Mouse (Mus musculus) layer of hippocampus, adult 18-20 months (tissue): Measurements from ENCODE around the gene Dysf. TPM values are rescaled to one million over a fixed set of nuclear protein-coding genes. Genes with fewer than 3 reads are reported as not detected.

ENCODE experiments used
- DNase-seq, 2 experiments: peaks; one replicate each; pipeline ENCODE4 v3.0.0; 2022; ENCODE audit warnings: low spot score in 2 of 2
- total RNA-seq, 2 experiments: library from RNA; stranded (reverse); gene quantifications; 2 replicates each; pipeline ENCODE4 v1.2.3; 2021

Dysf gene
- total RNA-seq, 2 experiments from 2014 or later: 1.5 to 2.9 TPM

DNA sequence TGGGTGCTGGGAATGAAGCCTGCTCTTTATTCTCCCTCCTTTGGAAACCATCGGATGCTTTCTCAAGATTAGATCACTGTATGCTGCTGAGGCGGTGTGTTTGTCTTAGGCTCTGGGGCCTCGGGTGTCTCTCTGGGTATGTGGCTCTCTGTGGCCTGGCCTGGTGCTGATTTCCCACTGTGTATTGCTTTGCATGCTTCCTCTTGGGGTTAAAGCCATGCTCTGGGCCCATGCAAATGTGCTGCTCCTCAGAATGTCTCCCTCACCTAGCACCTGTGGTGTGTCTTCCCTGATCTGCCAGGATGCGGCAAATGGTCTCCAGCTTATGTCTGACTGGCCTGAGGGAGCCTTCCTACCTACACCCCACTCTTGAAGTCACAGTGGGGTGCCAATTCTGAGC lies 41.8 kb downstream of the Dysf start:
- no peak for DNase-seq

DNA sequence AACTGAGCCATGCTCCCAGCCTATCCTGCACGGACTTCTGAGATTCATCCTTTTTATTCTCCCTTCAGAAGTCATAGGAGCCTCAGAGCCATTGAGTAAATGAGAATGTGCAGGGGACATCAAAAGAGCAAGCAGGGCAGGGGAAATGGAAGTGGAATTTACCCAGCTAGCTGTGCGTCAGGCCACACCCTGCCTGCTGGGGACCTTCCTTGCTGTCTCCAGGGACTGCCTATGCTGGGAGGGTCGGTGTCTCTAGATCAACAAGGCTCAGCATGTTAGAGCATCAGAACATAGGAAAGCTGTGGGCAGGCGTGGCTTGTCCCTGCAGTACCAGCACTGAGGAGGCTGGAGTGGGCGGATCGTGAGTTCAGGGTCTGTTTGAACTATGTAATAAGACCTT lies 42.6 kb downstream of the Dysf start:
- DNase-seq: no peak

GRCm38 (mm10) chr6:84053874-84054530 lies 45.6 kb downstream of the Dysf start:
- DNase-seq: no peak

DNA sequence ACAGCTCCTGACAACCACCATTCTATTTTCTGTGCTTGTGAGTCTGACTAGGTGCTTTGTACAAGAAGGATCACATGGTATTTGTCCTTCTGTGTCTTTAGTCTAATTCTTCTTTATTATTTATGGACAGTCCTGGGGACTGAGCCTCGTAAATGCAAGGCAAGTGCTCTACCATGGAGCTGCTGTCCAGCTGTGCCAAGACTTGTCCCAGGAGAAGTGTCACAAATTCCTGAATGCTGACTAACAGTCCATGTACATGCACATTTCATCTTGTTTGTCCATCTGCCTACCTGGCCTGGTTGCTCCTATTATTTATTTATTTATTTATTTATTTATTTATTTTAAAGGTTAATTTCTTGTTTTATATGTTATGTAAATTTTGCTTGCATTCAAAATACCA lies 47.2 kb downstream of the Dysf start:
- no peak for DNase-seq

GRCm38 (mm10) chr6:84057216-84057615 lies 48.8 kb downstream of the Dysf start:
- DNase-seq: no peak

DNA sequence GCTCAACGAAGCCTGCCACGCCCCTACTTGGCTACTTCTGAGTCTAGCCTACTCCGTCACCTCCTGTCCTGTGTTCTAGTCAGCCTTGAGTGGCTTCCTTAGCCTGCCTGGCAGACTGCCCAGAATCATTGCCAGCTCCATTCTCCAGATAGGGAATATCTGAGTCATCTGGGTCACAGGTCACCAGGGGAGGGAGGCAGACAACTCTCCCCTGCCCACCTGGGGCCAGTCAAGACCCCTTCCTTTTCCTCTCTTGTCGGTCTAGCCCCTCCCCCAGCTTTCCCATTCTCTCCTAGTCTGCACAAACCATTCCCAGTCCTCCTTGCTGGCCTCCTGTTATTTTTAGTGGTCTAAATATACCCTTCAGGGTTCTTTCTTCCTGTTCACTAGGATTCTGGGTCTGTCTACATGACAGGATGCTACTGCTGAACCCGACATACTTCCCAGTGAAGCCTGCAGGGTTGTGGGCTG lies 50.3 kb downstream of the Dysf start:
- no peak for DNase-seq

DNA sequence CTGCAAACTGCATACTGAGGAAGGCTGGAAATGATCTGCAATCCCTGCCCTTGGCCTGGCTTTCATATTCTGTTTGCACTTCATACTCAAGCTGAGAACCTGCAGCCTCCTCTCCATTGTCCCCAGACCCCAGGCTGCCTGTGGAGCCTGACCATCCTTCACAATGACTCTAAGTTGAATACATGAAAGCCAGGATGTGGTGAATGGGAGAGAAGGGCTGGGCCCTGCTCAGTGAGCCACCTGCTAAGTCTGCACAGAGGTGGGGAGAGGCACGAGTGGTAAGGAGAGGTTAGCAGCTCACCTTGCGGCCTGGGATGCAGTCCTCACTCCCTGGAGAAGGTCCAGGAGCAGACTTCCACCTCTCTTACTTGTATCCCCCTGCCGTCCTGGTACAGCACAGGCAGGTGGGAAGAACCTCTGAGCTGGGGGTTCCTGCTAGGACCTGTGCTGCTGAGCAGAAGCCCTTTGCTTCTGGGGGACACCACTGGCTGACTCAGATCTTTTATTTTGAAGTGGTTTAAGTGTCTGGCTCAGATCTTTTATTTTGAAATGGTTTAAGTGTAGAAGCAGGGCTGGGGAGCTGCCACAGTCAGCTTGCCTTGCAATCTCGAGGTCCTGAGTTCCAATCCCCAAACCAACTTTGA lies 51.5 kb downstream of the Dysf start:
- DNase-seq: no peak

- peak; percentile 19 to 78 for DNase-seq
Observed at GRCm38 (mm10) chr6:84061328-84061727, 52.9 kb downstream of the Dysf start.

DNA sequence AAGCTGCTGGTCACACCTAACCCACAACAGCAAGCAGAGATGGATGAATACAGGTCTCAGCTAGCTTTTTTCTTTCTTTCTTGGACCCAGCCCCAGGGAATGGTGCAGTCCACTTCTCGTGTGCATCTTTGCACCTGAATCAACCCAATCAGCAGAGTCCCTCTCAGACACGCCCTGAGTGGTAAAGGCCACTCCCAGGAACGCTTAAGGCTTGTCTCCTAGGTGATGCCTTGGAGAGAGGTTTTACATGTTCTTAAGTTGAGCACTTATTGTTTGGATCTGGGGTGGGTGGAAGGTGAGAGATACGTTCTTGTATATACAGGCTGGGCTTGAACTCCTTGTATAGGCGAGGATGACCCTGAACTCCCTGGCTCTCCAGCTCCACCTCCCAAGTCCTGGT lies 54.2 kb downstream of the Dysf start:
- no peak for DNase-seq

DNA sequence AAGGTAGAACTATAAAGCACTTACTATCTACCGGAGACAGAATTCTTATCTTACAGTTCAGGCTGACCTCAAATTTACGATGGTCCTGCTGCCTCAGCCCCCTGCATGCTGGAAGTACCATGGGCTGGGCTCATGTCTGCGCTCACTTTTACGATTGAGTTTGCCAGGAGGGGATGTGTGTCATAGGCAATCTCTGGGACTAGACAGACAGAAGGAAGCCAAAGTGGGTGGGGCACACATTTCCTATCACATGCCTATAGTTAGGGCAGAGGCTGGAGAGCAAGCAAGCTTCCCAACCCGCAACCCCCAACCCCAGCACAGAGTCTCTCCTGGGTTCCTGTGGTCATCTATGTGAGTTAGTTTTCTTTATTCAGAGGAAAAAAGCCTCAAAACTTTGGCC lies 59.8 kb downstream of the Dysf start:
- DNase-seq: no peak

DNA sequence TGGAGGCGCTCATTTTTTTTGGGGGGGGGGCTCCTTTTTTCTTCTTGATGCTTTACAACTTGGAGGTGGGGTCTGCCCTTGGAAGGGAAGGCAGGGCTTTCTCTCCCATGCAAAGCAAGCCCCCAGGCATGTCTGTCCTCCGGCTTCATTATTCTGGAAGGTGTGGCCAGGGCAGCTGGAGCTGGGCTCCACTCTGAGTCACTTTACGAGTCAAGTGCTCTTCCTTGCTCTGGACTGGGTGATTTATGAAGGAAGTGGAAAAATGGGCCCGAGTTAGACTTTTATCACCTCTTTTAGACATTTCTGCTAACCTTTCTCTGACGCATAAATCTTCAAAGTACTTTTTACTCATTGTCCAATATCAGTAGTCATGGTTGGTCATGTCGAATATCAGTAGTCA lies 61.9 kb downstream of the Dysf start:
- no peak for DNase-seq

DNA sequence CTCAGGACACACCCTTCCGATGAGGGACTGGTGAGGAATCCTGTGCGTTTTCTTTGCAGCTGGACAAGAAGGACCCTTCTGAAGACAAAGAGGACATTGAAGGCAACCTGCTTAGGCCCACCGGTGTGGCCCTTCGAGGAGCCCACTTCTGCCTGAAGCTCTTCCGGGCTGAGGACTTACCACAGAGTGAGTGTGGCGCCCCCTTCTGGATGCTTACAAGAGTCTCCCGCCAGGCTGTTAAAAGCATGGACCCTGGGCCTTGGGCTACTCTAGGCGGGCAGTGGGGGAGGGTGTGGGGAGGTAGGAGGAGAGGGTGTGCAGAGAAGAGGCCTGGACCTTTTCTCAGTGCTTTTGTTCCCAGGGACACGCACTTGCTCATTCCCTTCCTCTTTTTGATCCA lies 64.2 kb downstream of the Dysf start:
- no peak for DNase-seq

GRCm38 (mm10) chr6:84078172-84078571 lies 69.8 kb downstream of the Dysf start:
- DNase-seq: no peak

DNA sequence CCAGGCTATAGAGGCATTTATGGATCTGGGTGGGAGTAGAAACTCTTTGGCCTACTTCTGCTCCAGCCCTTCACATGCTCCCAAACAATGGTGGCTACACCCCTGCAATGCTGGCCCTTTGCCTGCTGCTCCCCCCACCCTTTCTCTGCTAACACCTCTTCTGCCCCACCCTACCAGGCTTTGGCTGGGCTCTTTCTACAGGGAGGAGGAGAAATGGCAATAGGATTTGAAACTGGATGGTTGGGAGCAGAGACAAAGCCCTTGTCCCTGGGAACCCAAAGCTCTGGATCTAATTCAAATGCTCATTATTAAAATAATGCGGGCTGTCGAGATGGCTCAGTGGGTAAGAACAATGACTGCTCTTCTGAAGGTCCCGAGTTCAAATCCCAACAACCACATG lies 72.2 kb downstream of the Dysf start:
- no peak for DNase-seq

DNA sequence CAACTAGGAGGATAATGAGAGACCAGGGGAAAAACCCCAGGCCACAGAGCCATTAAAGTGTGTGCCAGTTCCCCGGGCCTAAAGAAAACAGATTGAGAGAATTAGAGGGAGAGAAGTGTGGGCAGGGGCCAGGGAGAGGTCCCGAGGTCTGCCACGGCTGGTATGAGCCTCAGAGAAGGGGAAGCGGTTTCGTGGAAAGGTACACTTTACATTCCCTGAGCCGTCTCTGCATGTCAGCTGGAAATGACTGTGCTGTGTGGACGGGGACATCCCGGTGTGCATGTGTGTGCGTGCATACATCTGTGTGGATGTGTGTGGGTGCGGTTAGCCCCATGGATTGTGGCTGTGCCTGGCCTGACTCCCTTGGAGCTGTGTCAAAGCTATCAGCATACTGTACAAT lies 76.4 kb downstream of the Dysf start:
- no peak for DNase-seq

DNA sequence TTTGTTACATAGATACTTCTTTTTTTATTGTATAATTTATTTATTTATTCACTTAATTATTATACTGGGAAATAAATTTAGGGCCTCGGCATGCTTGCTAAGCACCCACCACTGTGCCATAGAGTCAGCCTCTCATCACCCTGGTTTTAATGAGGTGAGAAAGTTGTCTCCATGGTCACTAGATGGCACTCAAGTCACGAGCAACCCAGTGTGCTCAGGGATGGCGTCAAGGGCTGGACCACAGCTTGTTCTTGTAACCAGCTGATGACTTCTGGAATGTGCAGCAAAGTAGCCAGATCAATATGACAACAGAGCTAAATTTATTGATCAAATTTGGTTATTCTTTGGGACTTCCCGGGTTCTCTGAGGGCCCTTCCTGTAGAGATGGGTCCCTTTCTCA lies 85.1 kb downstream of the Dysf start:
- DNase-seq: peak in 1 of 2 experiments; percentile 46

- no peak for DNase-seq
Observed at GRCm38 (mm10) chr6:84094536-84094935, 86.1 kb downstream of the Dysf start.

GRCm38 (mm10) chr6:84094998-84095397 lies 86.6 kb downstream of the Dysf start:
- DNase-seq: peak; percentile 54 to 86

DNA sequence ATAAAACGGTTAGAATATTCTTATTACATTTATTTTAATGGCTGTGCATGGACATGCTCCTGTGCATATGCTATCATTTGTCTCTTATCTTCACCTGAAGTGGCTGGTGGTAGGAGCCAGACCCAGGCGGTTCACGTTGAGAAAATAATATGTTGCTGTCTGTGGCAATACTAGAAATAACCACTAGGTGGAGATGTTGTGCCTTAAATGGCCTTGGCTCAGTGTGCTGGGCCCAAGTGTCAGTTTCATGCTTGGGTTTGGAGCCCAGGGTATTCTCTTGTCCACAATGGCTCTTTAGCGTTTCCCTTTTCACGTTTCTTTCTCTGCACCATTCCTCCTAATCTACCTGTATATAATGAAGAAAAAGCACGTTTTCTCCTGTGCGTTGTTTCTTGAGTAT lies 87.5 kb downstream of the Dysf start:
- peak; percentile 17 to 89 for DNase-seq

DNA sequence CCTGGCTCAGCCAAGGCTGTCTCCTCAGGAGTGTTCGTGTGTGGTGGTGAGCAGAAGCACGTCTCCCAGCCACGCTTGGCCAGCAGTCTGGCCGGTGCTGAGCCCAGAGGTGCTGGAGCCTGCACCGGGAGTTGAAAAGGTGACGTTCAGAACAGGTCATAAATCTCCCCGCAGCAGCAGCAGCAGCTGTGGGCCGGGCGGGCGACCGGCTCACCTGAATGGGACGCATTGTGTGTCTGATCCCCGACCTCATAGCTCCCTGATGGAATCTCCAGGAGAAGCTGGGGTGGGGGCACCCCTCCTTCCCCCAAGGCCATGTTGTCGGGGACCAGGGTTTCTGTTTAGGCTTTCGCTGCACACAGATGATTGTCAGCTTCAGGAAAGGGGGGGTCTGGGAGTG lies 93.6 kb downstream of the Dysf start:
- no peak for DNase-seq

DNA sequence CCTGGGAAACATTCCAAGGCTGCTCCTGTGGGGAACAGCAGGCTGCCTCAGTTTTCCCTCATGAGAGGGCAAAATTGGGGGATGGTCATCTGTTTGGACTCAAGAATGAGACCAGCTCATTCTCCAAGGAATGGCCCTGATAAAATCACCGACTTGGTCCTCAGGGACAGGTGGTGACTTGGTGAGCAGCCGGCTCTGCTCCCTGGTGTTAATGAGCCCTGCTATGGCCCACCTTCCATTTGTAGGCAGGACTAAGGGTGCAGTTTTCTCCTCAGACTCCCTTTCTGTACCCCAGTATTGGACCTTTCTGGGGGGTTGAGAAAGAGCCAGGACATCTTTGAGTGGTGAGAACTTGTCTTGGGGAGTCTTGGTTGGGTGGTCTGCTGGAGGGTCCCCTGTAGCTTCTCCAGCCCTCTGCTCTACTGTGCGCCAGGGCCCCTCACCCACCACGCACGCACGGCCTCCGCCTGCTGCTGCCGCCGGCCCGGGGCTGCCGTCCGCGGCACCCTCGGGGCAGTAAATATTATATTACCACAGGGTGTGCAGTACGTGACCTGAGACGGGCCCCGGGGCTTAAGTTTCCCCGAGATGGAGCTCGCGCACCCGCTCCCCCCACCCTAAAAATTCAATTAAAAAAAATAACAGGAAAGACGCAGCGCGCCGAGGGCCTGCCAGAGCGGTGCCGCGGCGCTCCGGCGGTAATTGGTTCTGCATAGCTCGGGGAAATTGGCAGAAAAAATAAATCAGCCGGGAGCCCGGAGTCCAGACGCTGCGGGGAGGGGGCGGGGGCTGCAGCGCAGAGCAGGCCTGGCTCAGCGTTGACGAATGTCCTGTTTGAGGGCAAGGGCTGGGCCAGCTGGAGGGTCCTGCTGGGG lies 97.0 kb downstream of the Dysf start:
- peak; percentile 41 to 70 for DNase-seq

DNA sequence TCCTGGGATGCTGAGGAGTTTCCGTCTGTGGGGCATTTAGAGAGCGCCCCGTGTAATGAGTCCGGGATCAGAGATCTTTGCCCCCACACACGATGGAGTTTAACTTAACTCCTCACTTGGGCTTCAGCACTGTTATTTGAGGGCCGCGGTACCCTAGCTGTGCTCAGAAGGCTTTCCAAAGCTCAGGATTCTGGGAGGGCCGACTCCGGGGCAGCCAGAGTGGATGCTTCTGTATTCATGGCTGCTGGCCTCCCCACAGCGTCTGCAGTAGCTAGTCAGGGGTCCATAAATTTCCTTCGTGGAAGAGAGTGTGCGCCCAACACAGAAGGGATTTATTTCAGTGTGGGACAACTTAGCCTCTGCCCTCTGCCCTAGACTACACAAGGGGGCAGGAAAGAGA lies 97.7 kb downstream of the Dysf start:
- no peak for DNase-seq
